Mouse (Mus musculus) CD4-positive, CD25-positive, alpha-beta regulatory T cell, adult 2 months (primary cell): ENCODE measurements around the gene Lrrc8c.

Experiments used
- DNase-seq: peaks from one replicate; pipeline ENCODE4 v3.0.0-alpha.2; 2012; ENCODE audit warnings: low read depth, low spot score

Gene Lrrc8c

GRCm38 (mm10) chr5:105519096-105519975 lies at the start of gene Lrrc8c:
Gene Lrrc8c (plus strand): TSS chr5:105519388.
- peak; percentile 93 for DNase-seq

GRCm38 (mm10) chr5:105472983-105473705 lies 46.0 kb upstream of the Lrrc8c start:
- DNase-seq: no peak

GRCm38 (mm10) chr5:105477527-105477926 lies 41.7 kb upstream of the Lrrc8c start:
- no peak for DNase-seq

- no peak for DNase-seq
Measured at GRCm38 (mm10) chr5:105479673-105480072, 39.5 kb upstream of the Lrrc8c start.

- no peak for DNase-seq
Measured at GRCm38 (mm10) chr5:105480561-105480960, 38.6 kb upstream of the Lrrc8c start.

GRCm38 (mm10) chr5:105483632-105484031 lies 35.6 kb upstream of the Lrrc8c start:
- DNase-seq: no peak

- no peak for DNase-seq
Measured at GRCm38 (mm10) chr5:105484247-105484646, 34.9 kb upstream of the Lrrc8c start.

- no peak for DNase-seq
Measured at GRCm38 (mm10) chr5:105484891-105485290, 34.3 kb upstream of the Lrrc8c start.

GRCm38 (mm10) chr5:105490211-105490610 lies 29.0 kb upstream of the Lrrc8c start:
- DNase-seq: no peak

- DNase-seq: peak; percentile 49
Measured at GRCm38 (mm10) chr5:105491389-105491788, 27.8 kb upstream of the Lrrc8c start.

- peak; percentile 82 for DNase-seq
Measured at GRCm38 (mm10) chr5:105492367-105493246, 26.6 kb upstream of the Lrrc8c start.

- no peak for DNase-seq
Measured at GRCm38 (mm10) chr5:105493377-105493776, 25.8 kb upstream of the Lrrc8c start.

GRCm38 (mm10) chr5:105494246-105494917 lies 24.8 kb upstream of the Lrrc8c start:
- DNase-seq: no peak

- peak; percentile 96 for DNase-seq
Measured at GRCm38 (mm10) chr5:105494918-105495901, 24.0 kb upstream of the Lrrc8c start.

- DNase-seq: peak; percentile 43
Measured at GRCm38 (mm10) chr5:105496133-105496532, 23.1 kb upstream of the Lrrc8c start.

- DNase-seq: no peak
Measured at GRCm38 (mm10) chr5:105496586-105496985, 22.6 kb upstream of the Lrrc8c start.

GRCm38 (mm10) chr5:105498429-105499000 lies 20.7 kb upstream of the Lrrc8c start:
- DNase-seq: no peak

GRCm38 (mm10) chr5:105499396-105499795 lies 19.8 kb upstream of the Lrrc8c start:
- peak; percentile 43 for DNase-seq
